Mouse (Mus musculus): Measurements from ENCODE around the gene Dhx35.

The Dhx35 gene

DNA sequence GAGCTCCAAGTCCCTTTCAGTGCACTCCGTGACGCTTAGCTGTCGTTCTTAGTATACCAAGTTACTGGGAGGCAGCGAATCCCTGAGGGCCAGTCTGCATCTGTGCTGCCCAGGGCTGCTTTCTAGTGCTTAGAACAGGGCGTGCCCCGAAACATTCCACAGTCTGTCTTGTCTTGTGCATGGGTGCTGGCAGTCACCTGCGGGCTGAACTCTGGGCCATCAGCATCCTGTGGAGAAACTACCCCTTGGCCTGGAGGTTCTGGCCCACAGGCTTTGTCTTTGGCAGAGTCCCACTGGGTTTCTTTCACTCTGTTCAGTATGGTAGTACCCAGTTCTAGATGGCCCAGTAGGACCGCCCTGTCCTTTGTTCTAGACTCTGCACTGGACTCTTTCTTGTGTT is 6.2 kb downstream of the Dhx35 start:
- no peak for DNase-seq (ENCODE audit: low read depth, low spot score)

DNA sequence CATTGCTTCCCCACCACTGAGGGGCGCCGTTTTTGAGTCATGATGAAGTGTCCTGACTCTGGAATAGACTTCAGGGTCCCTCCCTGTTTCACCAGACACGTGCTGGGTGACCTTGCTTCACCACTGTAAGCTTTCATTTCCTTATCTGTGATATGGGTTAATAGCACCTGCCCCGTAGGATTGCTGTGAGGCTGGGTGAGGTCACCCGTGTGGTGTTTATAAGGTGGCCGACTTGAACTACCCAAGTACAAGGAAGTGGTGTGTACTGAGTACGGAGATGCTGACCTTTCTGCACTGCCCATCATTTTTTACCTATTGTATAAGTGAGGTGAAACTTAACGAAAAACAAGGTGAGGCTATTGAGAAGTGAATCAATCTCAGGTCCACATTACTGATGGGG is 9.0 kb downstream of the Dhx35 start:
- no peak for DNase-seq (ENCODE audit: low read depth, low spot score)

DNA sequence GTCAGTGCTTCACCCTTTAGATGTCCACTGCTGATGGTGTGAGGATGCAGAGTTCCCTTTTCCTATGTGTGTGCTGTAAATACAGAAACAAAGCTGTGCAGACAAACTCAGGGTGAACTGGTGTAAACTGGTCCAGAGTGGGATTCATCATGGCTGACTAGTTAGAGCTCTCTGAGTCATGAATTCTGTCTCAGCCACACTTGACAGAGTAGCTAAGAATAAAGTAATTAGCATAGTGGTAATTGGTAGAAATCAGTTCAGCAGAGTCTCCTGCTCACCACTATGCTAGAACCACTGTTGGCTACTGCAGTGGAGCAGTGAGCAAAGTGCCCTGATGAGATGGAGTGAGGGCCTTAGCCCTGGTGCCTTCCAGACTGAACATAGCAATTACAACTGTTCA is 21.1 kb downstream of the Dhx35 start:
- no peak for DNase-seq (ENCODE audit: low read depth, low spot score)

DNA sequence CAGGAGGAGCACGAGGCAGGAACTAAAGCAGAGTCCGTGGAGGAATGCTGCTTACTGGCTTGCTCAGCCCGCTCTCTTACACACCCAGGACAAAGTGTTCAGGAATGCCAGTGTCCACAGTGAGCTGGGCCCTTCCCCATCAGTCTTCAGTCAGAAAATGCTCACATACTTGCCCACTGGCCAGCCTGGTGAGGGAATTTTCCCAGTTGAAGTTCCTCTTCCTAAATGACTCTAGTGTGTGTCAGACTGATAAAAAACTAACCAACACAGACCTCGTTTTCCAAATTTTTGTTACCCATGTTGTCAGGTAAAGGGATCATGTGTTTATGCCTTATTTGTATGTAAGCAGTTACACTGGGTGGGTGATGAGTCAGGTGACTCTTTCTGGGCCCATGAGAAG is 21.6 kb downstream of the Dhx35 start:
- DNase-seq (ENCODE audit: low read depth, low spot score), result no peak

DNA sequence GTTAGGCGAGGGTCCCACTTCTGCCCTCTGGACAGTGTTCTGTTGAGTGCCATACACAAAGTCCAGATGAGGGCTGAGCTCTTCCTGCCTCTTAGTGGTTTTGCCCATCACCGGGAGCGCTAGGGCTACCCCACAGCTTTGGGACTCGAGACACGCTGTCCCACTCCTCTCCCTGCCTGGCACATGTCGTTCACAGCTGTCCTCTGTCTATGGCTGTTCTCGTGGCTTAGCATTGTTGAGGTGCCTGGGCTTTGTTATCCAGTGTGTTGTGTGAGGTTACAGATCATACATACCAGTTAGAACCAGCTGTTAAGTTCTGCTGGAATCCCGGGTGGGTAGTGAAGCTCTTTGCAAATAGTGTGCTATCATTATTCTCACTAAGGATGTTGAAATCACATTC is 23.1 kb downstream of the Dhx35 start:
- DNase-seq (ENCODE audit: low read depth, low spot score), result no peak

DNA sequence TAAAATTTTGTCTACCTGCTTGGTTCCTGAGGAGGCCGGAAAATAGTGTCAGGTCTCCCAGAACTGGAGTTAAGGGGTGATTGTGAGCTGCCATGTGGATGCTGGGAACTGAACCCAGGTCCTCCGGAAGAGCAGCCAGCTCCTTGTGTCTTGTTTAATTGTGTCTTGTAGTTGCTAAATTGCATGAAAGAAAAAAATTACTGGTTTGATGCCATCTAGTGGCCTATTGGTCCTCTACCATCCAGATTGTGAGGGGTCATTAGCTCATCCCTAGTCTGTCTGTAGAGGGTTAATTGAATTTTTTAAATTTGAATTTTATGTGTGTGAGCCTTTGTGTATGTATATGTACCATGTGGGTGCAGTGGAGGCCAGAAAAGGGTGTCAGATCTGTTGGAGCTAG is 33.5 kb downstream of the Dhx35 start:
- DNase-seq (ENCODE audit: low read depth, low spot score), result no peak

DNA sequence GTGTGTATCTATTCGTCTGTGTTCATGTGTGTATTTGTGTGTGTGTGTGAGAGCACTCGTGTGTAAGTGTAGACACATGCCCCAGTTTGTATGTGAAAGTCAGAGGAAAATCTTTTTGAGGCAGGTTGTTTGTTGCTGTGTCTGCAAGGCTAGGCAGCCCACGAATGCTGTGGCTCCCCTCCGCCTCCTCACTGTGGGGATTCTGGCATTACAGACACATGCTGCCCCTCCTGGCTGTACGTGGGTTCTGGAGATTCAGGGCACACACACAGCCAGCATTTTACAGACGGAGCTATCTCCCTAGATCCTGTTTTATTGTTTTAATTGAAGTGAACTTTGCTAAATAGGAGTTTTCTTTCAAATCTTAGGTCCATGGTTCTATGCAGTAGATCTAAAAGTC is 35.1 kb downstream of the Dhx35 start:
- no peak for DNase-seq (ENCODE audit: low read depth, low spot score)

DNA sequence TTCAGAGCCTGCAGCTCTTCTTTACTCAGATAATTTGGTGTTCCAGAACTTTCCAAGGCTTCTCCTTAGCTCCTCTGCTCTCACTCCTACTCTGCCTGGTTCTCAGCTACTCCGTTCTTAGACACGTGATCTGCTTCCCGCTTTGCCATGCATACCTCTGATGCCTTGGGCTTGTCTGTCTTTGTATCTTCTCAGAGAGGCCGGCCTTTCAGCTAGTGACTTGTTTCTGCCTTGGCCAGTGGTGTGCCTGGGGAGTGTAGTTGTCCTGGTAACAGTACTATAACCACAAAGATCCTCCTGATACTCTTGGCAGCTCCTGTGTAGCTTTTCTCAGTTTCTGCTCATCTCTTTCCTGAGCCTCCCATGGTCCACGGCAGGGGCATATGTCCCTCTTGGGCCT is 38.6 kb downstream of the Dhx35 start:
- DNase-seq (ENCODE audit: low read depth, low spot score), result no peak

DNA sequence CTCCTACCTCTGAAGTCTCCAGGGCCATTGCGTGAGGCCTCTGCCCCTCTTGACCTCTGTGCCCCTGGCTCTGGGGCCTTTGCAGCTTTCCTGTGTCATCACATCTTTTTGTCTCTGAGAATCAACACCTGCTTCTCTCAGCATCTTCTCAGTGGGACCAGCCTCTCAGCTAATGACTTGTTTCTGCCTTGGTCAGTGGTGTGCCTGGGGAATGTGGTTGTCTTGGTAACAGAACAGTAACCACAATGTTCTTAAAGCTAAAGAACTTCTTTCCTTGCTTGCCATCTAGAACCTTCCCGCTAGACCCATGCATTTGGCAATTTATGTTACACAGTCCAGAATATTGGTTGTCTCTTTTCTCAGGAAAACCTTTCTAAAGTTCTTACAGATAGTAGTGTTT is 39.0 kb downstream of the Dhx35 start:
- no peak for DNase-seq (ENCODE audit: low read depth, low spot score)

DNA sequence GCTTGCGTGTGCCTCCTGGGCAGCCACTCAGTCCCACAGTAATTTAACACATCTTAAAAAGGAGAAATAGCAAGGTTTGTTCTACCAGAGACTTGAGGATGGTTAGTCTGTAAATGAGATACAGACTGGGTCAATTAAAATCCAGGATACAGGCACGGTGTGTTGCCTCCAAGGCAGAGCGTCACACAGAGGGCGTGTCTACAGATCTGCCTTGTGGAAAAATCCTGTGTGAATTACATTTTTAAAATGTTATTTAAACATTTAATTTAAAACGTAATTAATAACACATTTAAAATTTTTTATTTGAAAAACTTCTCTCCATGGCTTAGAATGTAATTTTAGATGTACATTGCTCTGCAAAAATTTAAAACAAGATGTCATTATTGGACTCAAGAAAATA is 48.7 kb downstream of the Dhx35 start:
- no peak for DNase-seq (ENCODE audit: low read depth, low spot score)

DNA sequence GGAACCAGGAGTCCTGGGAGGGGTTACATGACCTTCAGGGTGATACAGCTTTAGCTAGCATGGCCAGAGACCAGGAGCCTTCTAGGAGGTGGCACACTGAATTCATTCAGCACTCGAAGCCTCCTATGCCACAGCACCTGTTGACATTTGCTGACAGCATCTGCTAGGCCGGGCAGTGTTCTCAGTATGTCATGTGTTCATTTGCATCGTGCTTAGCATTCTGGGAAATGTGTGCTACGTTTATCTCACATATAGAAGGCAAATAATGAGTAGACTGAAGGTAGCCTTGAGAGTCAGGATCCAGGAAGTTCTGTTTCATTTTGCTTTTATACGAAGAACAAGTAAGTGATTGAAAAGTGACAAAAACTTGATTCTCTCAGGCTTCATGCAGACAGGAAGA is 50.4 kb downstream of the Dhx35 start:
- DNase-seq (ENCODE audit: low read depth, low spot score), result no peak

DNA sequence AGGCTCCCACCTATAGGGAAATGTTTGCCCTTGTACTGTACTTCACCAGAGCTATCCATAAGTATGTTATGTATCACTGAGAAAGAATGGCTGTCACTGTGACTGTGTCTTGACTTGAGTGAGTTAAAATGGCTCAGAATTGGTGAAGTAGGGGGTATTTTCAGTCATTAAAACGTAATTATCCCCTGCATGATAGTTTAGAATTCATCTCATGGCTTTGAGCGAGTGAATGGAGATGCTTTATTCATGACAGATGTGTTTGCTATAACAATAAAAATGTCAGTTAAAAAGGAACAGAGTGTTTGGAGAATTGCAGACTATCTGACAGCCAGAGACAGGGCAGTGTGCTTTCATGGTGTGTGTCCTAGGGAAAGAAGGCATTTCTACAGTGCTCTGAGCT is 51.6 kb downstream of the Dhx35 start:
- no peak for DNase-seq (ENCODE audit: low read depth, low spot score)

DNA sequence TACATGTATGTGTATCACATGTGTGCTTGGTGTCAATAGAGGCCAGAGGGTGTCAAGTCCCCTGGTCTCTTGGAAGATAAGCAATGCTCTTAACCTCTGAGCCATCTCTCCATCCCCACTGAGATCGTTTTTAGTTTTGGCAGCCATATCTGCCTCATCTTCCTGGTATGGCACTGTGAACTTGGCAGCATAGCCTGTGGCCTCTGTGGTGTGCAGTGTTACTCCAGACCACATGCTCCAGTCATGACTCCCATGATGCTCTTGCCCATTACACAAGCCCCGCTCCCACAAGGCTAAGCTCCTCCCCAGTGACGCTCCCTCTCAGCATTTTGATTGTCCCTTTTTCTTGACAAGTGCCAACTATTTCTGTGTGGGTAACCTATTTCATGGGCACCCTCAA is 53.4 kb downstream of the Dhx35 start:
- DNase-seq (ENCODE audit: low read depth, low spot score), result no peak

DNA sequence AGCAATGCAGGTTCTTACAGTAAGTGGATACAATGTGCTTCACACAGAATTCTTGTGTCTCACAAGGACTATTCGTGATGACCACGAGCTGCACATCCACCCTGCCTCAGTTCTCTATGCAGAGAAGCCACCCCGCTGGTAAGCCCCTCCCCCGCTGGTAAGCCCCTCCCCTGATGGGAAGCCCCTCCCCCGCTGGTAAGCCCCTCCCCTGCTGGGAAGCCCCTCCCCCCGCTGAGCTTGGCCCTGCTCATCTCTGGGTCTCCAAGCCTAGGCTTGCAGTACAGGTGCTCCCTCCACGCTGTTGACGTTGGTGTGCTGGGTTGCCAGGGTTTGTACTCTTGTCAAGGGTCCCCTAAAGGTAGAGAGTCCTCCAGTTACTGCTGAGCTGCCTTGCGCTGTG is 54.8 kb downstream of the Dhx35 start:
- no peak for DNase-seq (ENCODE audit: low read depth, low spot score)

DNA sequence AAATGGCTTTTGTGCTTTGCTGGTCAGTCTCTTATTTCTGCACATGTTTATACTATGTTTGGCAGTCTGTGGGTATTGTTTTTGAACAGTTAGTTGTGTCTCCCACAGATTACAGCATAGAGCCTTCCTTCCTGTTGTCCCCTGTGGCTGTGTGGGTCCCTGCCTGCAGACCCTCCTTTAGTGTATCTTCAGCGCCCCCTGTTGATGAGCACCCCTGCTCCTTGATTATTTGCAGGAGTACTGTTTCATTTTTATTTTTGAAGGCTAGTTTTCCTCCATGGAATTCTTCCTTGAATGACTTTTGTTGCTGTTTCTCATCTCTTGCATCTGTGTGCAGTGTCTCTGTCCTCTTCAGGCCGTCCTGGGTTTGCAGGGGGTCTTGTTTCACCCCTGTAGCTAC is 58.0 kb downstream of the Dhx35 start:
- DNase-seq (ENCODE audit: low read depth, low spot score), result no peak

DNA sequence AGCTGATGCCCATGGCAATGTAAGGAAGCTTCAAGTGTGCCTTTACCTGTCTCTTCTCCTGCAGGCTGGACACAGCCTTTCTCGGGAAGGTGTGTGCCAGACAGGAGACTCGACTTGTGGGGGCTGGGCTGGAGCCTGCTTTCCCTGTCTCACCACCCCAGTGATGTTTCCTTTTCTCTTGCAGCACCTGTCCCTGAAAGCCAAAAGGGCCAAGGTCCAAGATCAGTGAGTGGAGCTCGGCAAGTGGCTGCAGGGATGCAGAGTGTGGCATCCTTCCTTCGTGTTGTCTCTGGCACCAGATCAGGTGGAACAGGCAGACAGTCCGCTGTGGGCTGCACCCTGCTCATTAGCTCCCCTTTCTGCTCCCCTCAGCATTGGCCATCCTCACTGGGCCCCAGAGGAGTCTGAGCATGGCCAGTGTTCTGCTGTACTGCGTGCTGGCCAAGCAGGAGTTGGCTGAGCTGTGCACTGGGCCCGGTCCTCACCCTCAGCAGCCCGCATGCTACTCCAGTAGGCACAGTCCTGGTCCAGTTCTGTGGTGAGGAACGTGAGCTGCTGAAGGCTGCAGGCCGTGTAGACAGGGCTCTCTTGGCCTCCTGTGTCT is 62.4 kb downstream of the Dhx35 start:
- no peak for DNase-seq (ENCODE audit: low read depth, low spot score)

DNA sequence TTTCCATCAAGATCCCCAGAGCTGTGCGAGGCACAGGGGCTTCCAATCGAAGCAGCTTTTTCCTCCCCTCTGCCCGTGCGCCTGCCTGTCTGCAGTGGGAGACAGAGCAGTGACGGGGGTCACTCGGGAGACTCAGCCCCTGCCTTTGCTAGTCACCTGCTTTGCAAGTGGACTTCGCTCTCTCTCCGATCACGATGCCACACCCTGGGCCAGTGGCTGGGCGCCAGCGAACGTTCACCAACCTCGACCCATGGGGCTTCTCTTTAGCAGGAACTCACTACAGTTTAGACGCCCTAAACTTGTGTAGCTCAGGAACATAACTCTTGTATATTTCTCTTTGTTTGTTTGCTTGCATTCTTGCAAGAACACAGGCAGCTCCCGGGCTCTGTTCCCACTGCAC is 63.0 kb downstream of the Dhx35 start:
- no peak for DNase-seq (ENCODE audit: low read depth, low spot score)

DNA sequence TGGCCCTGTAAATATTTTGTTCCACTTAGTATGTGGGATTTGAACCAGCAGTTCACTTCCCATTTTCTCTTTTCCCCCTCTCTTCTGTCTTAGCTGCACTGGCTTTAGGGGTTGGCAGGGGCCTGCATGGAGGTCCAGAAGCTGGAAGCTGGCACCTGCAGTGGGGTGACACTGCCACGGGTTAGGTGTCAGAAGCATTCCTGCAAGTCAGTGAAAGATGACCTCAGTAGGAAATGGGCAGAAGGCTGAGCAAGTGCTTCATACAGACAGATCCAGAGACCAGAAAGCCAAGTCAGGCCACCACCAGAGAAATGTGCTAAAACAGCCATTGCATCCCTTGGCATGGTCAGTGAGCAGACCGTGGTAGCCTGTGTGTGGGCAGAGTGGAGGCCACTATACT is 66.5 kb downstream of the Dhx35 start:
- DNase-seq (ENCODE audit: low read depth, low spot score), result no peak

DNA sequence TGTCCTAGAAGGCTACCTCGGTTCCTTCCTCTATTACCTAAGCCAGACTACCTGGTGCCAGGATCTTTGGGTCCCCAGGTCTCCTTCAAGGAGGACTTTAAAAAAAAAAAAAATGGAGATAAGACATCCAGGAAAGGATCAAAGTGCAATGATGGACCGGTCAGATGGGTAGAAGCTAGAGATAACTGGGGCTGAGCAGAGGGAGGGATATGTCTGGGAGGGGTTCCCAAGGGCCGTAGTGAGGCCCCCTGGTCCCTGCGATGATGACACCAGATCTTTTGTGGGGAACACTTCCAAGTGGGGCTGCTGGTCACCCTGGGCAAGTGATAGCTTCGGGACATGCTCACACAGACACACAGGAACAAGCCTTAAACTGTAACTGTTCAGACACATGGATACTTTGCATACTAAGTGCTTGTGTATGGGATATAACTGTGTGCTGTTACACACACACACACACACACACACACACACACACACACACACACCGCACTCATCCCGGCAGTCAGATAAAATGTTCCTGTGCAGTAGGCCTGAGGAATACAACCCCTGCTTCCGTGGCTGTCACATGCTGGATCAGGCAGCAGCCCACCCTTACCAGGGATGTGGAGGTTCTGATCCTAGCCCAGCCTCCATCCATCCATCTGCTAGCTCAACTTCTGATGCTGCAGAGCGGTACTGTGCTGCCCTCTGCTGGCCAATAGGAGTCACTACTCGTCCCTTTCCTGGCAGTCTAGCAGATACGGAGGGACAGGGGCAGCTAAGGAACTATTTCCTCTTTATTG is 68.9 kb downstream of the Dhx35 start:
- peak; percentile 51 for DNase-seq (ENCODE audit: low read depth, low spot score)

DNA sequence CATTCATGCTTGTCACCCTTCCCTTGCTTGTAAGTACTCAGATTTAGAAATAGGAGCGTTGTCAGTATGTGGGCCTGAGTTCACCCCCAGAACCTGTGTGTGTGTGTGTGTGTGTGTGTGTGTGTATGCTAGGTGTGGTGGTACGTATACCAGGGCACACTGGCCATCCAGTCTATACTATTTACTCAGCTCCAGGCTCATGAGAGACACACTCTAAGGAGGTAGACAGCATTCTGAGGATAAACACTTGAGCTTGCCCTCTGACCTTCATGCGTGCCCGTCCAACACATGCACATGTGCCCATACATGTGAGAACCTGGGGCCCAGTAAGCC is 69.5 kb downstream of the Dhx35 start:
- DNase-seq (ENCODE audit: low read depth, low spot score), result no peak

DNA sequence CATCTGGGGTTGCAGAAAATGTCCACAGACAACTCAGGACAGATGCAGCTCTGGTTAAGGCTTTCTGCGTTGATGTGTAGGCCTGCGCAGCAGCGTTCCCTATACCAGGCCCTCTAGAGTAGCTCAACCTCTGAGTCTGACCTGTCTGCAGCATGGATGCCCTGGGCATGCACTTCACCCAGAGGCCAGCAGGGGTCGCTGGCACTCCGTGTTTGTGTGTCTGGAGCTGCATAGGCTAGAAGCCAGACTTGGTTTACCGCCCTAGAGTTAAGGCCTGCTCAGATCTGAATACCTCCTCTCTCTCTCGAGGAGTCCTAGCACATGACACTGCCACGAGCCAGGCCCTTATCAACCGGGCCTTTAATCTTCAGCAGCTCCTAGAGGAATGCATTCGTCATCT is 70.8 kb downstream of the Dhx35 start:
- DNase-seq (ENCODE audit: low read depth, low spot score), result no peak

DNA sequence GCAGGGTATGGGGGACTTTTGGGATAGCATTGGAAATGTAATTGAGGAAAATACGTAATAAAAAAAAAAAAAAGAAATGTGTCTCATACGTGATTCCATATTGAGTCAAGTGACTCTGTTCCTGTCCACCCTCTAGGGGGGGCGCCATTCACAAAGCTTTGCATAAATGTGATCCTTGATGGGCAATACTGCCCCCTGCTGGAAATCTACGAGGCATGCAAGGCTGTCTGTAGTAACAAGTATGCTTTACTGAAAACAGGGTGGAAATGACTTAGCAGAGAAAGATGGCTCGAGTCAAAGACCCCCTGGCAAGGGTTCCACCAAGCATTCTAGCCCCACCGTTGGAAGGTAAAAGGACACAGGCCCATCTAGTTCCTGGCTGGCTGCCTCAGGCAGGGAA is 92.0 kb downstream of the Dhx35 start:
- DNase-seq (ENCODE audit: low read depth, low spot score), result no peak

DNA sequence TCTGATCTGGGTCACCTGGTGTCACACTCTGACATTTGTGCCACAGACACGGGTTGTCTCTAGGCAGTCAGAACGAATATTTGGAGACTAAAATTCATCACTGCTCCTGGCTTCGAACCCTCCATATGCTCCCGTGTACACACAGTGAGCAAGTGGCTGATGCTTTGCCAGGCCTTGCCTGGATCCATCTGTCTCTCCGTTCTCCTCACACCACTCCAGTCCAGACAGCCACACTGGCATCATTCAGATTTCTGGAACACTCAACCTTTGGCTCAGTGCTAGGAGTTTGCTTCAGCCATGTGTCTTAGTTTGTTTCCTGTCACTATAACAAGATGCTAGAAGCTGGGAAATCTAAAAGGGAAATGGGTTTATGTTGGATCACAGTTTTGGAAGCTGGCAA is 93.9 kb downstream of the Dhx35 start:
- DNase-seq (ENCODE audit: low read depth, low spot score), result no peak

DNA sequence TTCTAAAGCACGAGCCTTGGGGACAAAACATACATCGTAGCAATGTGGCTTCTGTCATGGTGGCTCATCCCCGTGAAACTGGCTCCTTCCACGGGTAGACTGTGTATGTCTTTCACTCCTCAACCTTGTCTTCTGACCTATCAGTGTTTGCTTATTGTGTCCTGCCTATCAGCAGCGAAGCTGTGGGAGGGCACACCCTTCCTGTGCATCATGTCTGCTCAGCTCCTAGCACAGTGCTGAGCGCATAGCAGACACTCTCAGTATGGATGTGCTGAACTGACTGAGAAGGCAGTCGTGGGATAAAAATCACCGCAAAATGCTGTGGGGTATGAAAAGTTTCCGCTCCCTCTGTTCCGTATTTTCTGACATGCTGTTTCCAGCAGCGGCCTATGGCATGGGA is 94.6 kb downstream of the Dhx35 start:
- no peak for DNase-seq (ENCODE audit: low read depth, low spot score)
